In the genomic region with DNA sequence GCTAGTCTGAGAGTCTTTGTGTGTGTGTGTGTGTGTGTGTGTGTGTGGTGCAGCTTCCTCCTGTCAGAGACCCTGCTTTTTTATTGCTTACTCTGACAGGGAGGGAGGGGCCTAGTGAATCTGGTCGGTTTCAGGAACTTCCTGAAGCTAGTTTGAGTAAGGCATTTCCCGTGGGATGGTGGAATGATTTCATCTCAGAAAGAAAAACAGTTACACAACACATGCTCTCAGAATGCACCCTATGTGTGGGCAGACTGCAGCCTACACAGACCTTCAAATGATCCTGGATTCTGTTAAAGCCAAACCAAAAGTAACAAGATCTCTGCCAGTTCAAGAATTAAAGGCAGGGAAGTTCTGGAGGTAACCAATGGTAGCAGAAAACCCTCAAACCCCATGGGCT, we compare ENCODE assay signal across 24 mouse cellular contexts. TPM values are rescaled to one million over a fixed set of nuclear protein-coding genes. Genes with fewer than 3 reads are reported as not detected.
DNase-seq lines count a peak whose midpoint lies in the region; ATAC-seq and TF ChIP-seq lines count a peak whose summit lies in the region.
"Had no signal": no experiment of that assay in that cellular context is flagged by ENCODE, and none has a peak within 500 bp of the region (broad histone marks: within the 10 kb centered on the region; RNA-seq: fewer than 3 reads in every experiment).

No protein-coding gene starts in this region.

- H3K27me3 ChIP-seq in intestine, embryonic 15.5 days (replicated peaks) = no peaks in the 10 kb centered on the region
- H3K27me3 ChIP-seq in hindbrain, postnatal 0 days (ENCODE audit: insufficient read depth, low read length) = no peaks in the 10 kb centered on the region
- H3K27me3 ChIP-seq: embryonic facial prominence, embryonic 12.5 days; forebrain, embryonic 12.5 days; hindbrain, embryonic 12.5 days; Patski had no signal

- H3K4me3 ChIP-seq in intestine, embryonic 15.5 days (replicated peaks) = no peak overlapping the region
- no peak overlapping the region for H3K4me3 ChIP-seq in hindbrain, postnatal 0 days (ENCODE audit: low read length)
- H3K4me3 ChIP-seq: embryonic facial prominence, embryonic 12.5 days; forebrain, embryonic 12.5 days; heart, embryonic 10.5 days; hindbrain, embryonic 12.5 days had no signal

- intact Hi-C loops in left cerebral cortex, postnatal 10 days (cut with DNase I) = no loop called here

- H3K4me1 ChIP-seq in intestine, embryonic 15.5 days (replicated peaks) = no peaks in the 10 kb centered on the region
- H3K4me1 ChIP-seq in hindbrain, postnatal 0 days (ENCODE audit: insufficient read depth, low read length) = no peaks in the 10 kb centered on the region
- H3K4me1 ChIP-seq: embryonic facial prominence, embryonic 12.5 days; forebrain, embryonic 12.5 days; heart, embryonic 10.5 days; hindbrain, embryonic 12.5 days had no signal

- ATAC-seq in intestine, embryonic 15.5 days = 0 out of 2 replicates have a peak, but pooled peaks have one; percentile 16
- no peak for ATAC-seq in hindbrain, postnatal 0 days
- ATAC-seq: forebrain, embryonic 16.5 days; hindbrain, embryonic 16.5 days; Patski had no signal

- H3K9ac ChIP-seq in intestine, embryonic 15.5 days = no peak overlapping the region
- H3K9ac ChIP-seq in hindbrain, postnatal 0 days (replicated peaks; ENCODE audit: low read length) = no peak overlapping the region
- H3K9ac ChIP-seq: embryonic facial prominence, embryonic 12.5 days; forebrain, embryonic 12.5 days; hindbrain, embryonic 12.5 days had no signal

- no peak for TF ChIP-seq CTCF in hindbrain, postnatal 0 days (IDR thresholded peaks at IDR 0.05; ENCODE audit: low read depth)

- 67% methylated on average over 2 of the region's 2 CpGs for WGBS in intestine, embryonic 15.5 days
- 78% methylated on average over 2 of the region's 2 CpGs for WGBS in hindbrain, postnatal 0 days

- H3K27ac ChIP-seq in intestine, embryonic 15.5 days = no peak overlapping the region
- no peak overlapping the region for H3K27ac ChIP-seq in hindbrain, postnatal 0 days
- H3K27ac ChIP-seq: embryonic facial prominence, embryonic 12.5 days; forebrain, embryonic 12.5 days; heart, embryonic 10.5 days; hindbrain, embryonic 12.5 days had no signal

- H3K36me3 ChIP-seq in intestine, embryonic 15.5 days = no peaks in the 10 kb centered on the region
- no peaks in the 10 kb centered on the region for H3K36me3 ChIP-seq in hindbrain, postnatal 0 days (ENCODE audit: insufficient read depth, low read length)
- H3K36me3 ChIP-seq: embryonic facial prominence, embryonic 12.5 days; forebrain, embryonic 12.5 days; heart, embryonic 10.5 days; hindbrain, embryonic 12.5 days had no signal

- H3K9me3 ChIP-seq in intestine, embryonic 15.5 days = no peaks in the 10 kb centered on the region
- H3K9me3 ChIP-seq in hindbrain, postnatal 0 days (ENCODE audit: low read length) = no peaks in the 10 kb centered on the region
- H3K9me3 ChIP-seq: forebrain, embryonic 12.5 days; heart, embryonic 10.5 days; hindbrain, embryonic 12.5 days had no signal

- peak; percentile 12 for DNase-seq in 3T3-L1 (ENCODE audit: low read depth, low spot score)
- peak; percentile 55 for DNase-seq in CD4-positive helper T cell, adult 2 months (ENCODE audit: low read depth, low spot score)
- peak; percentile 26 for DNase-seq in adipocyte (ENCODE audit: low spot score)
- DNase-seq in urinary bladder, postnatal 36 days (ENCODE audit: low spot score in 2 of 2) = no peak
- no peak for DNase-seq in left cerebral cortex, postnatal 10 days (ENCODE audit: extremely low spot score in 1 of 2, low spot score in 2 of 2)
- no peak for DNase-seq in hindbrain, postnatal 0 days (ENCODE audit: low spot score)
- DNase-seq in adrenal gland, postnatal 25 days = no peak
- DNase-seq: adrenal gland, postnatal 14 days; B cell, adult 2 months; cerebellum, adult 2 months; cerebellum, postnatal 14 days; heart, adult 18-20 months; heart, postnatal 10 days; heart, postnatal 4 days; kidney, adult 11 months had no signal

- H3K4me2 ChIP-seq in intestine, embryonic 15.5 days (replicated peaks) = no peak overlapping the region
- no peak overlapping the region for H3K4me2 ChIP-seq in hindbrain, postnatal 0 days (ENCODE audit: low read depth, low read length)
- H3K4me2 ChIP-seq: embryonic facial prominence, embryonic 12.5 days; forebrain, embryonic 12.5 days; hindbrain, embryonic 12.5 days had no signal

RNA-seq across cellular contexts. Expression of a gene that starts 46.1 kb away (rescaled TPM):
- 4.7 and 4.8 TPM in 2 replicates for polyA plus RNA-seq in intestine, embryonic 15.5 days (2015; fragmentation: Nextera tagmentation; extraction: Ambion mirVana)
- total RNA-seq in left cerebral cortex, postnatal 10 days (2021) = 1 to 10 TPM; 1.4 to 1.9 TPM
- 5.1 and 5.3 TPM in 2 replicates for total RNA-seq in hindbrain, postnatal 0 days (2014; rRNA removed)
- polyA plus RNA-seq in hindbrain, postnatal 0 days (2015; fragmentation: Nextera tagmentation; extraction: Ambion mirVana) = 1.7 and 1.8 TPM in 2 replicates
- total RNA-seq in adrenal gland, postnatal 25 days (2021) = 26.3 and 36.0 TPM in 2 replicates
- total RNA-seq: MEL had no signal

RNA-seq across cellular contexts. Expression of a gene that starts 54.4 kb away (rescaled TPM):
- 34.9 and 37.2 TPM in 2 replicates for polyA plus RNA-seq in intestine, embryonic 15.5 days (2015; fragmentation: Nextera tagmentation; extraction: Ambion mirVana)
- 10 to 100 TPM; 85.0 to 93.0 TPM for total RNA-seq in left cerebral cortex, postnatal 10 days (2021)
- 110 and 115 TPM in 2 replicates for total RNA-seq in hindbrain, postnatal 0 days (2014; rRNA removed)
- 31.5 and 32.2 TPM in 2 replicates for polyA plus RNA-seq in hindbrain, postnatal 0 days (2015; fragmentation: Nextera tagmentation; extraction: Ambion mirVana)
- total RNA-seq in adrenal gland, postnatal 25 days (2021) = 235 and 247 TPM in 2 replicates

Comparison
In these comparisons a context has a peak if more than half of its experiments do, and no peak if none do; other contexts are left out.
1. DNase-seq: peak in 3T3-L1 (single experiment), CD4-positive helper T cell, adult 2 months (single experiment) and adipocyte (single experiment); none in urinary bladder, postnatal 36 days (0 of 2), left cerebral cortex, postnatal 10 days (0 of 2), hindbrain, postnatal 0 days (single experiment) and adrenal gland, postnatal 25 days (single experiment).